Mouse (Mus musculus) v-Abl transformed pro-B cells (cell line): ENCODE results near the gene Nr5a1.

Experiments
- in situ Hi-C, 2 experiments: fragments of 400-800 bp; cut with MboI; formaldehyde crosslinking; loops; one replicate each; pipeline ENCODE4 v1.15.1; 2025; ENCODE audit not compliant: unreplicated experiment in 2 of 2

The Nr5a1 gene

GRCm38 (mm10) chr2:38653293-38653619 lies 61.1 kb downstream of the Nr5a1 start:
- in situ Hi-C loops: loop anchor here (10.0 to 25.0 kb wide), 2 partner anchors 342 to 466 kb away; partner anchors contain the start of gene Wdr38 (in 1 of the 2)

GRCm38 (mm10) chr2:38652565-38653292 lies 61.6 kb downstream of the Nr5a1 start:
- in situ Hi-C loops: loop anchor here (10.0 to 25.0 kb wide), 2 partner anchors 342 to 465 kb away; partner anchors contain the start of gene Wdr38 (in 1 of the 2)

- in situ Hi-C loops: loop anchor here (10.0 to 25.0 kb wide), 2 partner anchors 343 to 465 kb away; partner anchors contain the start of gene Wdr38 (in 1 of the 2)
Observed at GRCm38 (mm10) chr2:38652098-38652497, 62.2 kb downstream of the Nr5a1 start.

- in situ Hi-C loops: loop anchor here (10.0 to 25.0 kb wide), 2 partner anchors 344 to 463 kb away; partner anchors contain the start of gene Wdr38 (in 1 of the 2)
Observed at GRCm38 (mm10) chr2:38650340-38650739, 64.0 kb downstream of the Nr5a1 start.

GRCm38 (mm10) chr2:38647661-38648060 lies 66.7 kb downstream of the Nr5a1 start:
- in situ Hi-C loops: loop anchor here (25.0 kb wide), 2 partner anchors 540 to 1285 kb away; partner anchors contain the start of genes Pdcl (in 1 of the 2) and Scai (in 1 of the 2)

GRCm38 (mm10) chr2:38647201-38647606 lies 67.1 kb downstream of the Nr5a1 start:
- in situ Hi-C loops: loop anchor here (25.0 kb wide), 2 partner anchors 540 to 1285 kb away; partner anchors contain the start of genes Pdcl (in 1 of the 2) and Scai (in 1 of the 2)

- in situ Hi-C loops: loop anchor here (25.0 kb wide), 2 partner anchors 541 to 1284 kb away; partner anchors contain the start of genes Pdcl (in 1 of the 2) and Scai (in 1 of the 2)
Observed at GRCm38 (mm10) chr2:38645936-38646335, 68.4 kb downstream of the Nr5a1 start.

- in situ Hi-C loops: loop anchor here (25.0 kb wide), 2 partner anchors 543 to 1282 kb away; partner anchors contain the start of genes Pdcl (in 1 of the 2) and Scai (in 1 of the 2)
Observed at GRCm38 (mm10) chr2:38643625-38644427, 70.5 kb downstream of the Nr5a1 start, which contains the start of gene Psmb7. Psmb7 (minus strand) TSS chr2:38644087.
